Mouse (Mus musculus): ENCODE measurements at regions not wholly inside any gene's neighbourhood (a gene's known extent, or its start where the extent isn't known, plus 50 kb on each side); places are given as distances from the start of the nearest gene placed in this dataset.

DNA sequence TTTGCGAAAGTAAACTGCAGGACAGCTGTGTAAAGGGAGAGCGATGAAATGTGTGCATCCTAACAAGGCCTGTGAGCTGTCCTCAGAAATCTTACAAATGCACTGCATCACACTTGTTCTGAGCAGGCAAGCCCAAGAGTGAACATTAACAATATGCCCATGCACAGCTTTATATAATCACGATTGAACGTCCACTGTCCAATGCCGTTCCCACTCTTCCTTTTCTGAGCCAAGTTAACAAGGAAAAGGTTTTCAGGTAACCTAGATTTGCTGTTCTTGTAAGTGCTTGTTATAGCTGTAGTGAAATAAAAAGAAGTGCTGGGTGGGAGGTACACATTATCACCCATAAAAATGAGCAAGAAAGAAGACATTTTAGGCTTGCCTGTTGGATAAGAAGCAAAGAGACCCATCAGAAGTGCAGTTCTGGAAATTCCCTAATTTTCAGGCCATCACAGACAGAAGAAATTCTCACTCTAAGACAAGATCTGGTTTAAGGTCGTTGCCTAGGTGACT, 243.3 kb upstream of the Tenm2 start:
- H3K4me2 ChIP-seq (ENCODE audit: low read length), result no peak overlapping the region
- 89% methylated on average over 6 of the region's 6 CpGs for WGBS
- no peaks in the 10 kb centered on the region for H3K4me1 ChIP-seq (ENCODE audit: control insufficient read depth, insufficient read depth, low read length)
- no peak overlapping the region for H3K4me3 ChIP-seq (ENCODE audit: low read depth, low read length)
- no peaks in the 10 kb centered on the region for H3K36me3 ChIP-seq (ENCODE audit: control insufficient read depth, insufficient read depth, low read length)
- H3K27me3 ChIP-seq (replicated peaks; ENCODE audit: control insufficient read depth, insufficient read depth, low read length), result no peaks in the 10 kb centered on the region
- no peak overlapping the region for H3K27ac ChIP-seq (ENCODE audit: low read depth, low read length)
- H3K9me3 ChIP-seq (replicated peaks; ENCODE audit: control insufficient read depth, low read length), result no peaks in the 10 kb centered on the region
- ATAC-seq (no peak), DNase-seq (ENCODE audit: low spot score) (no peak)
- no peak overlapping the region for H3K9ac ChIP-seq (ENCODE audit: low read length)

DNA sequence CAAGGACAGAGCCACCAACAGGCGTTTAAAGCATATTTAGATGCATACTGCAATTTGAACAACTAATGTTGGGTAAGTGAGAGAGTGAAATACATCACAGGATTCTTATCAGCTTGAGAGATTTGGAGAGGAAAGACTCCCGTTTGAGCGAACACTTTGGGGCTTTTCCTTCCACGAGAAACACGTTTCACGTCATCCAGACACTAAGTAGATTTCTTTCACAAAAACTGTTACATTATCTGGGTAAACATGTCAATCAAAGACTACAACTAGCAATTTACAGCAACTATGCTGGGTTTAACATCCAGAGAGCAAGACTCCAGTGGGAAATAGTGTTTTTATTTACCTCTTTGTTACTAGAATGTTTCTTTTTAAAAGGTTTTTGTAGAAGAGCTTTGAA, 238.3 kb upstream of the Tenm2 start:
- ATAC-seq (peak; percentile 34; the same call in 1 of the 2 replicates), DNase-seq (ENCODE audit: low spot score) (peak; percentile 74)
- H3K9ac ChIP-seq (ENCODE audit: low read length), result no peak overlapping the region
- H3K27ac ChIP-seq (ENCODE audit: low read depth, low read length), result no peak overlapping the region
- H3K9me3 ChIP-seq (replicated peaks; ENCODE audit: control insufficient read depth, low read length), result no peaks in the 10 kb centered on the region
- H3K4me1 ChIP-seq (ENCODE audit: control insufficient read depth, insufficient read depth, low read length), result no peaks in the 10 kb centered on the region
- H3K27me3 ChIP-seq (replicated peaks; ENCODE audit: control insufficient read depth, insufficient read depth, low read length), result no peaks in the 10 kb centered on the region
- 37% methylated on average over 6 of the region's 6 CpGs for WGBS
- H3K4me2 ChIP-seq (ENCODE audit: low read length), result no peak overlapping the region
- H3K36me3 ChIP-seq (ENCODE audit: control insufficient read depth, insufficient read depth, low read length), result no peaks in the 10 kb centered on the region
- no peak overlapping the region for H3K4me3 ChIP-seq (ENCODE audit: low read depth, low read length)

DNA sequence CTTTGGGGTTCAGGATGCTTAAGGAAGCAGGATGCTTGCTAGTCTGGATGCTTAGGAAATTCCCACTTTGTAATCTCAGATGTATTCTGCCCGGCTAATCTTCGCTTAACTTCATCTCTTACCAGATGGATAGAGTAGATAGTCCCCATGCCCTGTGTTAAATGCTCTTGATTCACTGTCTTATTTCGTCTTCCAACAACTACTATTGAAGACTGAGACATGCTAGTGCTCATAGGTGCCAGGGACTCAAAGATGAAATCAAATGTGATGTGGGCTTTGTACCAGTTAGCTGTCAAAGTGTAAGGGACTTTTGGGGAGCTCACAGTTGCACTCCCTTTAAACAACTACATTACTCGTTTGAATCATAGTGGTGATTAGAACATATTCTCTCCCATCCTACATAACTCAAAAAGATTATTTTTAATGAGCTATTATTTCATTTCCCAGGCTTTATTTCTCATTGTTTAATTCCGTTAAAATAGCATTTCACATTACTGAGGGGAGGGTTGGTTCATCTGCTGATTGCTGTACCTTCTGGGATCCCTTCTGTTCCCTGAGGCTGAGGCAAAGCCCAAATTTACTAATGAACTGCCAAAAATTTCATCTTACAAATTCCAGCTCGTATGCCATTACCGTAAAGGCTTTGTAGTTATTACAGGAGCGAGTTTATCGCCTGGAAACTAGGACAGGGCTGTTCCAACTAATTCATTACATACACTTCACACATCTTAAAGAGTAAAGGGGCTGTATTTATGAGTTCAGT, 228.1 kb upstream of the Tenm2 start:
- peak; percentile 72 for ATAC-seq
- DNase-seq (ENCODE audit: low spot score), result peak; percentile 72
- H3K36me3 ChIP-seq (ENCODE audit: control insufficient read depth, insufficient read depth, low read length), result no peaks in the 10 kb centered on the region
- H3K9me3 ChIP-seq (replicated peaks; ENCODE audit: control insufficient read depth, low read length), result no peaks in the 10 kb centered on the region
- 72% methylated on average over 9 of the region's 9 CpGs for WGBS
- H3K4me2 ChIP-seq (ENCODE audit: low read length), result no peak overlapping the region
- no peaks in the 10 kb centered on the region for H3K27me3 ChIP-seq (replicated peaks; ENCODE audit: control insufficient read depth, insufficient read depth, low read length)
- peak overlapping the region; percentile 55; the same call in 1 of the 2 replicates for H3K27ac ChIP-seq (ENCODE audit: low read depth, low read length)
- H3K4me1 ChIP-seq (ENCODE audit: control insufficient read depth, insufficient read depth, low read length), result no peaks in the 10 kb centered on the region
- H3K9ac ChIP-seq (ENCODE audit: low read length), result no peak overlapping the region
- H3K4me3 ChIP-seq (ENCODE audit: low read depth, low read length), result no peak overlapping the region

DNA sequence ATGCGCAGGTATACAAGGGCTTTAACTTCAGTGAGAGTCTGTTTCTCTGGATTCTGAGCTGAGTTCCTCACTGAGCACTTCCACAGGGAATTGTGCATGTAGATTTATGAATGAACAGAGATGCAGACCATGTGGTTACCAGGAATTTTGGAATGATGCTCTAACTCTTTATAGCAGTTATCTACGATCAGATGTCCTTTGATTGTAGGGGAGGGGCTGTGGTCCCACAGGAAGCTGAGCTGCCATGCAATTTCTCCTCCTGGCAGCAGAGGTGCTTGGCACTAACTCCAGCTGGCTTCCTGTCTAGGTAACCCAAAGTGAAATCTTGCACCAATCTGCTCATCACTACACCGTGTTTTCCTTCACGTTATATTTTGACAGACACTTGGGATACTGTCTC, 226.6 kb upstream of the Tenm2 start:
- WGBS, result 71% methylated on average over 4 of the region's 4 CpGs
- H3K9me3 ChIP-seq (replicated peaks; ENCODE audit: control insufficient read depth, low read length), result no peaks in the 10 kb centered on the region
- no peaks in the 10 kb centered on the region for H3K27me3 ChIP-seq (replicated peaks; ENCODE audit: control insufficient read depth, insufficient read depth, low read length)
- no peaks in the 10 kb centered on the region for H3K36me3 ChIP-seq (ENCODE audit: control insufficient read depth, insufficient read depth, low read length)
- H3K4me3 ChIP-seq (ENCODE audit: low read depth, low read length), result no peak overlapping the region
- H3K4me2 ChIP-seq (ENCODE audit: low read length), result no peak overlapping the region
- ATAC-seq (peak; percentile 75; the same call in 1 of the 2 replicates), DNase-seq (ENCODE audit: low spot score) (peak; percentile 74)
- H3K27ac ChIP-seq (ENCODE audit: low read depth, low read length), result no peak overlapping the region
- H3K4me1 ChIP-seq (ENCODE audit: control insufficient read depth, insufficient read depth, low read length), result no peaks in the 10 kb centered on the region
- H3K9ac ChIP-seq (ENCODE audit: low read length), result no peak overlapping the region

DNA sequence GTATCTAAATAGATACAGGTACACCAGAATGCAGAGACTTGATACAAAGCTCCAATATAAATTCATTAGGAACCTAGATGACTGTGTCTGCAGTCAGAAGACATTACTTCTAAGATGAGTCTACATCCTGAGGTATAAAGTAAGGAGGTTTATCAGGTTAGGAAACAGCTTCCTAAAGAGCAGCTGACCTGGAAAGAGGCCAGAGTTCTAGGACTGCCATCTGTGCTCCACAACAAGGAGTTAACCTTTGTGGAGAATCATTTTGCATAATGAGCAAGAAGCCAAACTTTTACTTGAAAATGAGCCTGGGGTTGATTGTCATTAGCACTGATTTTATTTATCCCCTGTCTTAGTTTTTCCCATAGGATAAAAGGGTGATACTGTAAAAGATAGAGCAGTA, 211.6 kb upstream of the Tenm2 start:
- H3K27me3 ChIP-seq (replicated peaks; ENCODE audit: control insufficient read depth, insufficient read depth, low read length), result no peaks in the 10 kb centered on the region
- H3K9me3 ChIP-seq (replicated peaks; ENCODE audit: control insufficient read depth, low read length), result no peaks in the 10 kb centered on the region
- ATAC-seq (no peak), DNase-seq (ENCODE audit: low spot score) (peak; percentile 24)
- H3K27ac ChIP-seq (ENCODE audit: low read depth, low read length), result no peak overlapping the region
- H3K36me3 ChIP-seq (ENCODE audit: control insufficient read depth, insufficient read depth, low read length), result no peaks in the 10 kb centered on the region
- H3K4me1 ChIP-seq (ENCODE audit: control insufficient read depth, insufficient read depth, low read length), result peaks cover 7% of the 10 kb centered on the region; the same call in 1 of the 2 replicates
- H3K4me2 ChIP-seq (ENCODE audit: low read length), result no peak overlapping the region
- H3K4me3 ChIP-seq (ENCODE audit: low read depth, low read length), result no peak overlapping the region
- no peak overlapping the region for H3K9ac ChIP-seq (ENCODE audit: low read length)

DNA sequence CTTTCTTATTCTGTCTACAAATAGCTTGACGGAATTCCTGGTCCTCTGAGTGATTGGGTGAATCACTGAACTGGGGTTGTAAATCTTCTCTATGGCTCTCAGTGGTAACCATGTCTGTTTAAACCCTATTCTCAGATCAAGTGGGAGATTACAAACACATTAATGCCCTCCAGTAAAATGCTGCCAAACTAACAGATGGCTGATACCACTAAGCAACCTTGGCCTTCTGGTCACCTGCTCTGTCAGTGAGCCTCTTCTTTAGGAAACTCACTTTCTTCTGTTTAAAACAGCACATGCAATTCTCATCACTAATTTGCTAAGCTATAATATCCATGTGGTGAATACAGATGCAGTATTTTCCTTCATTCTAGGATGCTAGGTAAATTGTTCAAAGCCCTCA, 210.9 kb upstream of the Tenm2 start:
- Histone ChIP-seq H3K4me2 (ENCODE audit: low read length) (no peak overlapping the region), H3K27me3 (replicated peaks; ENCODE audit: control insufficient read depth, insufficient read depth, low read length) (no peaks in the 10 kb centered on the region), H3K4me1 (ENCODE audit: control insufficient read depth, insufficient read depth, low read length) (peaks cover 7% of the 10 kb centered on the region; the same call in 1 of the 2 replicates), H3K36me3 (ENCODE audit: control insufficient read depth, insufficient read depth, low read length) (no peaks in the 10 kb centered on the region), H3K27ac (ENCODE audit: low read depth, low read length) (no peak overlapping the region), H3K9ac (ENCODE audit: low read length) (no peak overlapping the region), H3K4me3 (ENCODE audit: low read depth, low read length) (no peak overlapping the region), H3K9me3 (replicated peaks; ENCODE audit: control insufficient read depth, low read length) (no peaks in the 10 kb centered on the region)
- 92% methylated on average over 1 of the region's 1 CpGs for WGBS
- ATAC-seq (no peak), DNase-seq (ENCODE audit: low spot score) (no peak)

DNA sequence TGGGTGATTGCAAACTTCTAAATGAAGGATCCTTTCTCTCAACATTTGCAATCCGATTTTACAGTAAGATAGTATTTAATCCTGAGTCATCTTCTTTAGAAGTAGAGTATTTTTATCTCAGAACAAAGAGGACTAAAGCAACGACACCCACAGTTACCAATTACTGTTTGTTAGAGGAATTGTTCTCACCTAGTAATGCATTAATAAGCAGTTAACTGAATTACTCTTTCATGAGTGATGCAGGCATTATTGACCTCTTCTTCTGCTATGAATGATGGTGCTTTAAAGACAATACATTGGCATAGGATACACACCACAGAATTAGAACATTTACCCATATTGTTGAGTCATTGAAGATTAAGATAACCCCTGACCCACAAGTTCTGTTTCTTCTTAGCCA, 207.0 kb upstream of the Tenm2 start:
- Histone ChIP-seq H3K9ac (ENCODE audit: low read length) (no peak overlapping the region), H3K36me3 (ENCODE audit: control insufficient read depth, insufficient read depth, low read length) (no peaks in the 10 kb centered on the region), H3K27ac (ENCODE audit: low read depth, low read length) (no peak overlapping the region), H3K27me3 (replicated peaks; ENCODE audit: control insufficient read depth, insufficient read depth, low read length) (no peaks in the 10 kb centered on the region), H3K4me3 (ENCODE audit: low read depth, low read length) (no peak overlapping the region), H3K4me1 (ENCODE audit: control insufficient read depth, insufficient read depth, low read length) (peaks cover under 1% of the 10 kb centered on the region; the same call in 1 of the 2 replicates), H3K4me2 (ENCODE audit: low read length) (no peak overlapping the region), H3K9me3 (replicated peaks; ENCODE audit: control insufficient read depth, low read length) (no peaks in the 10 kb centered on the region)
- ATAC-seq (no peak), DNase-seq (ENCODE audit: low spot score) (no peak)
- WGBS, result 57% methylated on average over 2 of the region's 2 CpGs

DNA sequence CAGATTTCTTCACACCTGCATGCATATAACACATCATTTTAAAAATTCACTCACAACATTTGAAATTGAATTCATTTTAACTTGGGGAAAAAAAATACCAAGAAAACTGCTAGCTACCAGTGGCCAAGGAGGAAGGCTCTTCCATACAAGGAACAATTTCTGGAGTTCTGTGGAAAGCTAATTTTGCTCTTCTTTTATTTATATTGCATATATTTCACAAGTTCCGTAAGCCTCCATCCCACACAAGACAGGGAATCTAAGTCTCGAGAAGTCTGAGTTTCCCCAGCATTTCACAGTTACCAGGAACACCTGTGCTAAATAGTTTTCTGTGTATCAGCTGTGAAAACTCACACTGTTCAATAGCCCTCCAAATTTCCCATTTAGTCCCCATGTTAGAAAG, 198.8 kb upstream of the Tenm2 start:
- Histone ChIP-seq H3K9ac (ENCODE audit: low read length) (no peak overlapping the region), H3K27me3 (replicated peaks; ENCODE audit: control insufficient read depth, insufficient read depth, low read length) (no peaks in the 10 kb centered on the region), H3K4me2 (ENCODE audit: low read length) (no peak overlapping the region), H3K36me3 (ENCODE audit: control insufficient read depth, insufficient read depth, low read length) (no peaks in the 10 kb centered on the region), H3K4me1 (ENCODE audit: control insufficient read depth, insufficient read depth, low read length) (peaks cover 5% of the 10 kb centered on the region; the same call in 1 of the 2 replicates), H3K4me3 (ENCODE audit: low read depth, low read length) (no peak overlapping the region), H3K27ac (ENCODE audit: low read depth, low read length) (no peak overlapping the region), H3K9me3 (replicated peaks; ENCODE audit: control insufficient read depth, low read length) (no peaks in the 10 kb centered on the region)
- DNase-seq (ENCODE audit: low spot score) (no peak), ATAC-seq (no peak)
- WGBS, result 43% methylated on average over 2 of the region's 2 CpGs
